Mouse (Mus musculus): Measurements from ENCODE around the gene Fxyd2. TPM values are rescaled to one million over a fixed set of nuclear protein-coding genes. Genes with fewer than 3 reads are reported as not detected.

The Fxyd2 gene
- polyA plus RNA-seq, 1 experiment from 2014 or later: 5.4 TPM

GRCm38 (mm10) chr9:45422761-45423298, 23.4 kb downstream of the Fxyd2 start:
- no peak overlapping the region for H3K4me3 ChIP-seq (ENCODE audit: low read depth, low read length)
- no peaks in the 10 kb centered on the region for H3K9me3 ChIP-seq (ENCODE audit: control insufficient read depth, low read length)
- H3K4me2 ChIP-seq (ENCODE audit: low read depth, low read length): no peak overlapping the region
- no peaks in the 10 kb centered on the region for H3K36me3 ChIP-seq (ENCODE audit: control insufficient read depth, insufficient read depth, low read length)
- no peaks in the 10 kb centered on the region for H3K4me1 ChIP-seq (ENCODE audit: control insufficient read depth, insufficient read depth, low read length)
- H3K9ac ChIP-seq (ENCODE audit: low read depth, low read length): no peak overlapping the region
- 80% methylated on average over 7 of the region's 7 CpGs for WGBS
- no peak overlapping the region for H3K27ac ChIP-seq (replicated peaks; ENCODE audit: low read depth, low read length)
- H3K27me3 ChIP-seq (replicated peaks; ENCODE audit: control insufficient read depth, insufficient read depth, low read length): no peaks in the 10 kb centered on the region; the same call in 1 of the 2 replicates
- DNase-seq (ENCODE audit: low spot score) (no peak), ATAC-seq (ENCODE audit: low read depth) (no peak)

- H3K9ac ChIP-seq (ENCODE audit: low read depth, low read length): no peak within 1 kb of the TSS
- no peaks in the 10 kb centered on the region for H3K9me3 ChIP-seq (ENCODE audit: control insufficient read depth, low read length)
- H3K36me3 ChIP-seq (ENCODE audit: control insufficient read depth, insufficient read depth, low read length): no peaks in the 10 kb centered on the region
- H3K27me3 ChIP-seq (replicated peaks; ENCODE audit: control insufficient read depth, insufficient read depth, low read length): peaks cover 30% of the 10 kb centered on the region
- DNase-seq (ENCODE audit: low spot score) (no peak), ATAC-seq (ENCODE audit: low read depth) (no peak)
- H3K4me2 ChIP-seq (ENCODE audit: low read depth, low read length): no peak within 1 kb of the TSS
- H3K27ac ChIP-seq (replicated peaks; ENCODE audit: low read depth, low read length): no peak within 1 kb of the TSS
- H3K4me1 ChIP-seq (ENCODE audit: control insufficient read depth, insufficient read depth, low read length): no peaks in the 10 kb centered on the region; the same call in 1 of the 2 replicates
- WGBS: 80% methylated on average over 4 of the region's 4 CpGs
- H3K4me3 ChIP-seq (ENCODE audit: low read depth, low read length): no peak within 1 kb of the TSS
Observed at GRCm38 (mm10) chr9:45426456-45426855, 27.0 kb downstream of the Fxyd2 start, which contains the start of gene Dscaml1. TSS of gene Dscaml1 (plus strand) at chr9:45426628.

- H3K27ac ChIP-seq (replicated peaks; ENCODE audit: low read depth, low read length): no peak overlapping the region
- no peaks in the 10 kb centered on the region for H3K9me3 ChIP-seq (ENCODE audit: control insufficient read depth, low read length)
- no peak overlapping the region for H3K4me2 ChIP-seq (ENCODE audit: low read depth, low read length)
- H3K9ac ChIP-seq (ENCODE audit: low read depth, low read length): no peak overlapping the region
- no peaks in the 10 kb centered on the region; the same call in 1 of the 2 replicates for H3K4me1 ChIP-seq (ENCODE audit: control insufficient read depth, insufficient read depth, low read length)
- H3K27me3 ChIP-seq (replicated peaks; ENCODE audit: control insufficient read depth, insufficient read depth, low read length): peaks cover 47% of the 10 kb centered on the region
- no peaks in the 10 kb centered on the region for H3K36me3 ChIP-seq (ENCODE audit: control insufficient read depth, insufficient read depth, low read length)
- ATAC-seq (ENCODE audit: low read depth): no peak
- no peak for DNase-seq (ENCODE audit: low spot score)
- 24% methylated on average over 5 of the region's 5 CpGs for WGBS
- H3K4me3 ChIP-seq (ENCODE audit: low read depth, low read length): no peak overlapping the region
Observed at GRCm38 (mm10) chr9:45429392-45429791, 29.9 kb downstream of the Fxyd2 start.

- ATAC-seq (ENCODE audit: low read depth) (peak; percentile 73; the same call in 1 of the 2 replicates), DNase-seq (ENCODE audit: low spot score) (no peak)
- 5% methylated on average over 20 of the region's 54 CpGs for WGBS
- H3K27ac ChIP-seq (replicated peaks; ENCODE audit: low read depth, low read length): no peak overlapping the region
- H3K4me1 ChIP-seq (ENCODE audit: control insufficient read depth, insufficient read depth, low read length): no peaks in the 10 kb centered on the region; the same call in 1 of the 2 replicates
- H3K9ac ChIP-seq (ENCODE audit: low read depth, low read length): peak overlapping the region; percentile 46
- peaks cover 47% of the 10 kb centered on the region for H3K27me3 ChIP-seq (replicated peaks; ENCODE audit: control insufficient read depth, insufficient read depth, low read length)
- no peaks in the 10 kb centered on the region for H3K36me3 ChIP-seq (ENCODE audit: control insufficient read depth, insufficient read depth, low read length)
- peak overlapping the region; percentile 47 for H3K4me3 ChIP-seq (ENCODE audit: low read depth, low read length)
- no peaks in the 10 kb centered on the region for H3K9me3 ChIP-seq (ENCODE audit: control insufficient read depth, low read length)
- peak overlapping the region; percentile 82 for H3K4me2 ChIP-seq (ENCODE audit: low read depth, low read length)
Observed at GRCm38 (mm10) chr9:45429951-45430697, 30.7 kb downstream of the Fxyd2 start.

- Histone ChIP-seq H3K36me3 (ENCODE audit: control insufficient read depth, insufficient read depth, low read length) (no peaks in the 10 kb centered on the region), H3K4me1 (ENCODE audit: control insufficient read depth, insufficient read depth, low read length) (no peaks in the 10 kb centered on the region; the same call in 1 of the 2 replicates), H3K9me3 (ENCODE audit: control insufficient read depth, low read length) (no peaks in the 10 kb centered on the region), H3K9ac (ENCODE audit: low read depth, low read length) (peak overlapping the region; percentile 46), H3K4me2 (ENCODE audit: low read depth, low read length) (peak overlapping the region; percentile 82), H3K27ac (replicated peaks; ENCODE audit: low read depth, low read length) (no peak overlapping the region), H3K4me3 (ENCODE audit: low read depth, low read length) (peak overlapping the region; percentile 47), H3K27me3 (replicated peaks; ENCODE audit: control insufficient read depth, insufficient read depth, low read length) (peaks cover 47% of the 10 kb centered on the region)
- 2% methylated on average over 12 of the region's 17 CpGs for WGBS
- ATAC-seq (ENCODE audit: low read depth) (no peak), DNase-seq (ENCODE audit: low spot score) (no peak)
Observed at GRCm38 (mm10) chr9:45430698-45430959, 31.2 kb downstream of the Fxyd2 start.

GRCm38 (mm10) chr9:45431150-45431549, 31.7 kb downstream of the Fxyd2 start:
- H3K9ac ChIP-seq (ENCODE audit: low read depth, low read length): peak overlapping the region; percentile 46; the same call in 1 of the 2 replicates
- WGBS: 8% methylated on average over 16 of the region's 26 CpGs
- DNase-seq (ENCODE audit: low spot score) (no peak), ATAC-seq (ENCODE audit: low read depth) (no peak)
- no peak overlapping the region for H3K27ac ChIP-seq (replicated peaks; ENCODE audit: low read depth, low read length)
- peak overlapping the region; percentile 47 for H3K4me3 ChIP-seq (ENCODE audit: low read depth, low read length)
- H3K4me1 ChIP-seq (ENCODE audit: control insufficient read depth, insufficient read depth, low read length): no peaks in the 10 kb centered on the region; the same call in 1 of the 2 replicates
- no peaks in the 10 kb centered on the region for H3K9me3 ChIP-seq (ENCODE audit: control insufficient read depth, low read length)
- peak overlapping the region; percentile 82 for H3K4me2 ChIP-seq (ENCODE audit: low read depth, low read length)
- peaks cover 47% of the 10 kb centered on the region for H3K27me3 ChIP-seq (replicated peaks; ENCODE audit: control insufficient read depth, insufficient read depth, low read length)
- no peaks in the 10 kb centered on the region for H3K36me3 ChIP-seq (ENCODE audit: control insufficient read depth, insufficient read depth, low read length)

- Histone ChIP-seq H3K4me3 (ENCODE audit: low read depth, low read length) (no peak overlapping the region), H3K36me3 (ENCODE audit: control insufficient read depth, insufficient read depth, low read length) (no peaks in the 10 kb centered on the region), H3K4me1 (ENCODE audit: control insufficient read depth, insufficient read depth, low read length) (no peaks in the 10 kb centered on the region; the same call in 1 of the 2 replicates), H3K9ac (ENCODE audit: low read depth, low read length) (no peak overlapping the region), H3K27ac (replicated peaks; ENCODE audit: low read depth, low read length) (no peak overlapping the region), H3K4me2 (ENCODE audit: low read depth, low read length) (no peak overlapping the region), H3K9me3 (ENCODE audit: control insufficient read depth, low read length) (no peaks in the 10 kb centered on the region), H3K27me3 (replicated peaks; ENCODE audit: control insufficient read depth, insufficient read depth, low read length) (peaks cover 47% of the 10 kb centered on the region)
- ATAC-seq (ENCODE audit: low read depth) (peak; percentile 53; the same call in 1 of the 2 replicates), DNase-seq (ENCODE audit: low spot score) (peak; percentile 36)
- WGBS: 61% methylated on average over 12 of the region's 12 CpGs
Observed at GRCm38 (mm10) chr9:45432639-45433038, 33.2 kb downstream of the Fxyd2 start.

- Histone ChIP-seq H3K9ac (ENCODE audit: low read depth, low read length) (no peak overlapping the region), H3K4me2 (ENCODE audit: low read depth, low read length) (no peak overlapping the region), H3K4me1 (ENCODE audit: control insufficient read depth, insufficient read depth, low read length) (no peaks in the 10 kb centered on the region; the same call in 1 of the 2 replicates), H3K27ac (replicated peaks; ENCODE audit: low read depth, low read length) (no peak overlapping the region), H3K9me3 (ENCODE audit: control insufficient read depth, low read length) (no peaks in the 10 kb centered on the region), H3K27me3 (replicated peaks; ENCODE audit: control insufficient read depth, insufficient read depth, low read length) (peaks cover 47% of the 10 kb centered on the region), H3K36me3 (ENCODE audit: control insufficient read depth, insufficient read depth, low read length) (no peaks in the 10 kb centered on the region), H3K4me3 (ENCODE audit: low read depth, low read length) (no peak overlapping the region)
- DNase-seq (ENCODE audit: low spot score): no peak
- 72% methylated on average over 9 of the region's 9 CpGs for WGBS
- ATAC-seq (ENCODE audit: low read depth): no peak
Observed at GRCm38 (mm10) chr9:45433119-45433518, 33.6 kb downstream of the Fxyd2 start.

Measured in embryonic facial prominence, embryonic 14.5 days (tissue).